8 mouse cellular contexts compared by ENCODE assay signal in genomic region chr4:133277104-133278026, GRCm38 (mm10). TPM values are rescaled to one million over a fixed set of nuclear protein-coding genes. Genes with fewer than 3 reads are reported as not detected.
DNase-seq lines count a peak whose midpoint lies in the region; ATAC-seq and TF ChIP-seq lines count a peak whose summit lies in the region.

Gene Tmem222 (minus strand): TSS chr4:133277792.

- peak within 1 kb of the TSS; percentile 89 for H3K27ac ChIP-seq in bone marrow, adult 2 months (ENCODE audit: control insufficient read depth, insufficient read depth, low read depth, low read length, poor library complexity)
- H3K27ac ChIP-seq in embryonic facial prominence, embryonic 15.5 days (replicated peaks), result peak within 1 kb of the TSS; percentile 96
- peak within 1 kb of the TSS; percentile 89 for H3K27ac ChIP-seq in kidney, embryonic 14.5 days (ENCODE audit: low read depth, low read length)
- H3K27ac ChIP-seq in limb, embryonic 15.5 days, result peak within 1 kb of the TSS; percentile 95

- H3K9ac ChIP-seq in embryonic facial prominence, embryonic 15.5 days, result peak within 1 kb of the TSS; percentile 83
- peak within 1 kb of the TSS; percentile 88 for H3K9ac ChIP-seq in kidney, embryonic 14.5 days (ENCODE audit: low read depth, low read length)
- H3K9ac ChIP-seq in limb, embryonic 15.5 days, result peak within 1 kb of the TSS; percentile 78

- ATAC-seq in embryonic facial prominence, embryonic 15.5 days (ENCODE audit: insufficient number of reproducible peaks, low FRiP score, low TSS enrichment, low read depth), result peak; percentile 85
- peak; percentile 90 for ATAC-seq in kidney, embryonic 14.5 days (ENCODE audit: low FRiP score, low TSS enrichment)
- ATAC-seq in limb, embryonic 15.5 days (ENCODE audit: insufficient number of reproducible peaks, low FRiP score, low TSS enrichment, low read depth), result peak; percentile 87

- peaks cover 12% of the 10 kb centered on the region; the same call in 1 of the 2 replicates for H3K36me3 ChIP-seq in embryonic facial prominence, embryonic 15.5 days
- H3K36me3 ChIP-seq in kidney, embryonic 14.5 days (ENCODE audit: control insufficient read depth, insufficient read depth, low read length), result no peaks in the 10 kb centered on the region; the same call in 1 of the 2 replicates
- peaks cover 4% of the 10 kb centered on the region; the same call in 1 of the 2 replicates for H3K36me3 ChIP-seq in limb, embryonic 15.5 days

- peak within 1 kb of the TSS; percentile 95 for H3K4me3 ChIP-seq in bone marrow, adult 2 months (replicated peaks; ENCODE audit: control insufficient read depth, low read depth, low read length)
- peak within 1 kb of the TSS; percentile 85 for H3K4me3 ChIP-seq in embryonic facial prominence, embryonic 15.5 days (replicated peaks)
- H3K4me3 ChIP-seq in kidney, embryonic 14.5 days (ENCODE audit: low read length), result peak within 1 kb of the TSS; percentile 88
- H3K4me3 ChIP-seq in limb, embryonic 15.5 days, result peak within 1 kb of the TSS; percentile 83

- no peak for TF ChIP-seq CTCF in bone marrow, adult 2 months (IDR thresholded peaks at IDR 0.05; ENCODE audit: control insufficient read depth, insufficient read depth, low read length)

- TF ChIP-seq POLR2A in bone marrow, adult 2 months (IDR thresholded peaks at IDR 0.05; ENCODE audit: borderline replicate concordance, control insufficient read depth, low read depth, low read length), result peak; percentile 76; the same call in 1 of the 2 replicates

- WGBS in bone marrow, adult 2 months, result under 1% methylated on average over 73 of the region's 73 CpGs
- under 1% methylated on average over 72 of the region's 73 CpGs for WGBS in embryonic facial prominence, embryonic 15.5 days
- WGBS in kidney, embryonic 14.5 days, result under 1% methylated on average over 73 of the region's 73 CpGs
- WGBS in limb, embryonic 15.5 days, result under 1% methylated on average over 73 of the region's 73 CpGs

- no peaks in the 10 kb centered on the region for H3K27me3 ChIP-seq in embryonic facial prominence, embryonic 15.5 days
- no peaks in the 10 kb centered on the region for H3K27me3 ChIP-seq in kidney, embryonic 14.5 days (ENCODE audit: control insufficient read depth, insufficient read depth, low read length)
- H3K27me3 ChIP-seq in limb, embryonic 15.5 days, result no peaks in the 10 kb centered on the region

- peak within 1 kb of the TSS; percentile 77 for H3K4me2 ChIP-seq in embryonic facial prominence, embryonic 15.5 days (replicated peaks)
- peak within 1 kb of the TSS; percentile 61 for H3K4me2 ChIP-seq in kidney, embryonic 14.5 days (replicated peaks; ENCODE audit: low read depth, low read length)
- peak within 1 kb of the TSS; percentile 69 for H3K4me2 ChIP-seq in limb, embryonic 15.5 days

- peak; percentile 96 for DNase-seq in 416B (ENCODE audit: low read depth)
- DNase-seq in heart, adult 9 months (ENCODE audit: low spot score in 2 of 2), result peak; percentile 96 to 97
- peak; percentile 90 to 95 for DNase-seq in monocyte, adult 2 months (ENCODE audit: low read depth in 1 of 2, low spot score in 2 of 2)
- peak; percentile 91 to 92 for DNase-seq in spleen, postnatal 36 days (ENCODE audit: low spot score in 2 of 2)

- no peaks in the 10 kb centered on the region for H3K9me3 ChIP-seq in embryonic facial prominence, embryonic 15.5 days (replicated peaks)
- H3K9me3 ChIP-seq in kidney, embryonic 14.5 days (ENCODE audit: control insufficient read depth, low read length), result no peaks in the 10 kb centered on the region
- no peaks in the 10 kb centered on the region for H3K9me3 ChIP-seq in limb, embryonic 15.5 days

- peaks cover 1% of the 10 kb centered on the region; the same call in 1 of the 2 replicates for H3K4me1 ChIP-seq in bone marrow, adult 2 months (ENCODE audit: control insufficient read depth, insufficient read depth, low read length)
- peaks cover 35% of the 10 kb centered on the region for H3K4me1 ChIP-seq in embryonic facial prominence, embryonic 15.5 days
- peaks cover 20% of the 10 kb centered on the region for H3K4me1 ChIP-seq in kidney, embryonic 14.5 days (ENCODE audit: control insufficient read depth, insufficient read depth, low read length)
- H3K4me1 ChIP-seq in limb, embryonic 15.5 days, result peaks cover 34% of the 10 kb centered on the region

RNA-seq across cellular contexts. Expression of gene Tmem222, which starts in this region (rescaled TPM):
- 32.6 and 38.4 TPM in 2 replicates for polyA plus RNA-seq in bone marrow, adult 2 months (2011; ENCODE audit: insufficient read depth, insufficient read length, low replicate concordance, missing spikeins)
- 79.1 and 87.8 TPM in 2 replicates for polyA plus RNA-seq in embryonic facial prominence, embryonic 15.5 days (2015; fragmentation: Nextera tagmentation; extraction: Ambion mirVana)
- polyA plus RNA-seq in kidney, embryonic 14.5 days (2014; fragmentation: Nextera tagmentation; extraction: Ambion mirVana), result 74.9 and 87.9 TPM in 2 replicates
- 81.6 and 82.7 TPM in 2 replicates for polyA plus RNA-seq in limb, embryonic 15.5 days (2015; fragmentation: Nextera tagmentation; extraction: Ambion mirVana)

Comparison
In these comparisons a context has a peak if more than half of its experiments do, and no peak if none do; other contexts are left out.
1. Peak in every context shown above with its lines: DNase-seq, ATAC-seq, H3K4me3 ChIP-seq and H3K27ac ChIP-seq.